Mouse (Mus musculus): Measurements from ENCODE around the gene Esp38.
"Not testable (repeated sequence)": the region's sequence is repeated elsewhere in the genome, so short reads cannot be mapped to it uniquely, and the experiment has no call there.

Esp38 gene

DNA sequence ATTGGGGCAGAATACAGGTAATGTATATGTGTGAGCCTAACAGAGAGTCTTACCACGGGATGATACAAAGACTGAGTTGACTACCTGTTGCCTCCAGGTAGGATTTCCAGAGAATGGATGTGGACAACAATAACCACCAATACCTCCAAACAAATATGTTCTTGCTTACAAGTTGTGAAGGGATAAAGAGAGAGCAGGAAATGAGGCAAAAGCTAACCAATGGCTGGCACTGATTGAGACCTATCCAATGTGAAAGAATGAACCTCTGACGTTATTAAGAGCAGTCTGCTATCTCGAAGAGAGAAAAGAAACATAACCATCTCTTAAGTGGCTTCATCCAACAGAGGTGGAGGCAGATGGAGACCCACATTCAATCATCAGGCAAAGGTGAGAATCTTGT is at the start of gene Esp38:
Esp38 (plus strand) TSS at position 301 of the 400 bp plus-strand sequence.
- no peak for DNase-seq (ENCODE audit: low read depth, low spot score)

GRCm38 (mm10) chr17:39902928-39903545 is 47.3 kb upstream of the Esp38 start:
- not testable (repeated sequence) for DNase-seq (ENCODE audit: low read depth, low spot score)

Data from forelimb bud, embryonic 11.5 days (tissue).